Mouse (Mus musculus) c-Kit-positive CD71-negative TER-119-negative erythroid progenitor cells, embryonic 14.5 days (primary cell): ENCODE results near the gene Bcat2.

Experiments
- DNase-seq: peaks from one replicate; pipeline ENCODE4 v3.0.0-alpha.2; 2013; ENCODE audit warnings: low read depth

Gene Bcat2

DNA sequence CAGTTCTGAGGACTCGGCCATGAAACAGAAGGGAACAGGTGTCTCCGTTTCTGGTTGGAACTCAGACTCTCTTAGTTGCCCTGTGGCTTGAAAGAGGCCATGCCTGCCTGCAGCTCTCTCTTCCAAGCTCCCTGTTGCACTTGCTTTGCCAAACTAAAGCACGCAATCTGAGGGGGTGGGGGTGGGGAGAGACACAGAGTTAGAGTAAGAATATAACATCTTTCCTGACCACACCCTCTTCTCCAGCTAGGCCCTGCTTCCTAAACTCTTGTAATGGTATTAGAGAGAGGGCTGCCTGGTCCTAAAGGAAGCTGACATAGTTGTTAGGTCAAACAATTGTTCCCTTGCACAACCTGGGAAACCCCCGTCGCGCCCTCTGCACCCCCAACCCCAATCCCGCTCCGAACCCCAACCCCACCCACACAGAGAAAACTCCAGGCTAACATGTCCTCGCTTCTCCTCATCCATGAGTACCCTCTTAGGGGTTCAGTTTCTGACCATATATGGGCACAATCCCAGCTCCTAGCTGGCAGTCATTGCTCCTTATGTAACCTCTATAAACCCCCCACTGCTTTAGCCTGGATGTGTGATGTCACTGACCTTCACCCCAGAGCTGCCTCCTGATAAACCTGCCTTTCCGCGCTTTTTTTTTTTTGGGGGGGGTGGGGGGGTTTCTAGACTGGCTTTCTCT, 19.0 kb upstream of the Bcat2 start:
- no peak for DNase-seq

DNA sequence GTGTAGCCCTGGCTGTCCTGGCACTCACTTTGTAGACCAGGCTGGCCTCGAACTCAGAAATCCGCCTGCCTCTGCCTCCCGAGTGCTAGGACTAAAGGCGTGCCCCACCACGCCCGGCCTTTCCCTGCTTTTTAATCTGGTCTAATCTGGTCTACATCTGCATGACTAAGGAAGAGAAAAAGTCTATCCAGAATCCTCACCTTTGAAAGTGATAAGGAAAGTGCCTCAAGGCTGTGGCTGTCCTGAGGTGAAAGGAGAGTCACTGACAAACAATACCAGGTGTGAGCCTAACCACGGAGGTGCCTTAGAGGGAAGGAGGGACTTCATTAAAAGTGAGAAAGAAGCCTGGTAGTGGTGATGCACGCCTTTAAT, 18.5 kb upstream of the Bcat2 start:
- DNase-seq: no peak

DNA sequence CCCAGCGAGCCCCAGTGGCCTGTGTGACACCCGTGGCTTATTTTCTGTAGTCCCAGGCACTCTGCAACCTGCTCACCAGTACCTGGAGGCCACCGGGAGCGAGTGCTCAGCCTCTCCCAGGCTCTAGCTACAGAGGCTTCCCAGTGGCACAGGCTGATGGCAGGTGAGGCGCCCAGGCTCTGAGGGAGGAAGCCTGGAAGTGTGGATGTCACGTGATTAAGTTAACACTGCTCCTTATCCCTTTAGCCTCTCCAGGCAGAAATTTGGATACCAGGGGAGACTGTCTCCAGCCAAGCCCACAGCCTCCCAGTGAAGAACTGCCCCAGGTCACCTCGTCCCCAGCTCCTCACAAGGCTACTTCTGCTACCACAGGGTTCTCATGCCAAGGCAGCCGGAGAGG, 16.4 kb upstream of the Bcat2 start:
- DNase-seq: no peak

DNA sequence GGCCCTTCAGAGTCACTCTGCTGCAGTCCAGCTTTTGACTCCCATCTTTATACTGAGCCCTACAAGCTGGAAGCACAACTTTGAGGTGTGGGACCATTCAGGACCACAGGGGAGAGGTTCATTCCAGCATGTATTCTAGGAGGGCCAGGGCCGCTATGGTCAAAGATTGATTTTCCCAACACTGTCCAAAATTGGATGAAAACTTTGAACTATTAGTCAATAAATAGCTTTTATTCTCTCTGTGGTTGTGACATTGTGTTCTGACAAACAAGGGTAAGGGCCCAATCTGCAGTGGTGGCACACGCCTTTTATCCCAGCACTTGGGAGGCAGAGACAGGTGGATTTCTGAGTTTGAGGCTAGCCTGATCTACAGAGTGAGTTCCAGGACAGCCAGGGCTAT, 16.0 kb upstream of the Bcat2 start:
- DNase-seq: no peak

DNA sequence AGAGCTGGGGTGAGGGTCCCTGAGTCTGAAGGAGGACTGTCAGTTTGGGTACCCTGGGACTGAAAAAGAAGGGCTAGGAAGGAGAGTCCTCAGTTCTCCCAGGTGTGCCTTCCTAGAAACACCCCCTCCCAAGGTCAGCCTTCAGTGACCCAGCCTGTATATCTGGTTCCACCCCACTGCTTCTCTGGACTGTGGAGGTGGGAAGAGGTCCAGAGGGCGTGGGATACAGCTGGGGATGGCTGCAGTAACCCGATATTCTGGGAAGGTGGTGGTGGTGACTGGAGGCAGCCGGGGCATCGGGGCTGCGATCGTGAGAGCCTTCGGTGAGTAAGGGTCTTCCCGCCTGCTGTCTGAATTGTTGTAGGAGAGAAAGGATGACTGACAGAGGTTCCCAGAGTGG, 15.2 kb upstream of the Bcat2 start, which contains the start of gene Hsd17b14:
Gene Hsd17b14 (plus strand): TSS at position 150 of the 400 bp plus-strand sequence.
- DNase-seq: no peak

DNA sequence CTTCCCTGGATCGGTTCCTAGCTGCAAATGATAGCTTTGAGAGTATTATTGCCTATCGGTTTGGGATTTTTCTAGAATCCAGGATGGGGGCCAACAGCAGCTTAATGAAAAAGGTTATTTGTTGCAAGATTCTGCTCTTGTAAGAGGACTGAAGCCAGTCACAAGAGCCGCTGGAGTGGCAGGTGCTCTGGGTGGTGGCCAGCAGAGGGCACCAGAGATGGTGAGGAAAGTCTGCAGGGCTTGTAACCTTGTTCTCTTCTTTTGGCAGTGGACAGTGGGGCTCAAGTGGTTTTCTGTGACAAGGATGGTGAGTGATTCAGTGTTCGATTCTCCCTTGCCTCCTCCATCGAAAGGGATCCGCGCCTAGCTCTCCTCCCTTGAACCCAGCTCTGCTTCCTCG, 14.2 kb upstream of the Bcat2 start:
- DNase-seq: no peak

DNA sequence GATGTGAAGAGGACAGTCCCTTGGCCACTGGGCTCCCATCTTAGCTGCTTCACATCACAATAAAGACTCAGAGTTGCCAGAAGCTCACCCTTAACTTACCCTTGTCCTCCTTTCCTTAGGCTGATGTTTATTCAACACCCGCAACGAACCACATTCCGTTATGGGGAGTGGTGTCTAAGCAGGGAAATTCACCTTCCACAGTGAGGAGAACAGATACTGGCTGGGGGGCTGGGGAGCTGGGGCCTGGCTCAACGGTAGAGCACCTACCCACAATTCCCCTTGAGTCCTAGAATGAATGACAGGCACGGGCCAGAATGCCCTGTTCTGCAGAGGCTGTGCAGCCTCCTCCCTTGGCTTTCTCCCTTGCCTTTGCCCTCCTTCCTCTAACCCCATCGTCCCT, 11.0 kb upstream of the Bcat2 start:
- DNase-seq: no peak

DNA sequence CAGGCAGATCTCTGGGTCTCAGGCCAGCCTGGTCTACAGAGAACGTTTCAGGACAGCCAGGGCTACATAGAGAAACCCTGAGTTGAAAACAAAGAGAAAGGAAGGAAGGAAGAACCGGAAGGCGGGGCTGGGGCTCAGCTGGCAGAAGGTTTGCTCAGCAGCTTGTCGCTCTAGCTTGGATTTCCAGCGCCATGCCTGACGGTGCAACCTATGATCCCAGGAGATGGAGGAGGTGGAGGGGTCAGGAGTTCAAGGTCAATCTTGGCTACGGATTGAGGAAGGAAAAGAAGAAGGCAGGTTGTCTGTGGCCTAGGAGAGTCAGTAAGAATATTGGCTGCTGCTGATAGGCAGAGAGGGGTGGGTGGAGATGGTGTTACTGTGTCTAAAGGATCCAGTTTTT, 9.7 kb upstream of the Bcat2 start:
- DNase-seq: no peak

DNA sequence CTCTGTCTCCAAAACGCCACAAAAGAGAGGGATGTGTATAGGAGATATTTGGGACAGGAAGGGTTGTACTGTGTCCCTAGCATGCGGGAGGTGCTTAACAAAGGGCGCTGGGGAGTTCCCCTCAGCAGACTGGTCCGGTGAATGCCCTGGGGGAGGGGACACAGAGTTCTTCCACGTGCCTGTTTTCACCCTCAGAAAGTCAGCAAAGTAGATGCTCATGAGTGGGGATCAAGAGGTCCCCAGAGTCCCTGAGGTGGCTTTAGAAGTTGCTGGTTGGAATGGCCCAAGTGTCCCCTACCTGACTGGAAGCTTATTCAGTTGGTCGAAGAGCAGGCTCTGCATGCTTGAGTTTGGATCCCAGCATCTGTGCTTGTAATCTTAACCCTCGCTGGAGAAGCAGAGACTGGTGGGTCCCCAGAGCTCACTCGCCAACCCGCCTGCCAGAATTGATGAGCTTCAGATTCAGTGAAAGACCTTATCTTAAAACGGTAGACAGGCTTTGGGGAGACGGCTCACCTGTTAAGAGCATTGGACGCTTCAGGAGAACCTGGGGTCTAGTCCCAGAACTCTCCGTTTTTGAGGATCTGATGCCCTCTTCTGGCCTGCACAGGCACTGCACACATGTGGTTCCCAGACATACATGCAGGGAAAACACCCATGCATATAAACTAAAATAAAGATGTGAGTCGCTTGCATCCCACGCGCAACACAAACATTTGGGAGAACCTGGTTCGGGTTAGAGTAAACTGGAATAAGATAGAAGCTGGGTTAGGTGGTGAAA, 8.9 kb upstream of the Bcat2 start:
- DNase-seq: no peak

DNA sequence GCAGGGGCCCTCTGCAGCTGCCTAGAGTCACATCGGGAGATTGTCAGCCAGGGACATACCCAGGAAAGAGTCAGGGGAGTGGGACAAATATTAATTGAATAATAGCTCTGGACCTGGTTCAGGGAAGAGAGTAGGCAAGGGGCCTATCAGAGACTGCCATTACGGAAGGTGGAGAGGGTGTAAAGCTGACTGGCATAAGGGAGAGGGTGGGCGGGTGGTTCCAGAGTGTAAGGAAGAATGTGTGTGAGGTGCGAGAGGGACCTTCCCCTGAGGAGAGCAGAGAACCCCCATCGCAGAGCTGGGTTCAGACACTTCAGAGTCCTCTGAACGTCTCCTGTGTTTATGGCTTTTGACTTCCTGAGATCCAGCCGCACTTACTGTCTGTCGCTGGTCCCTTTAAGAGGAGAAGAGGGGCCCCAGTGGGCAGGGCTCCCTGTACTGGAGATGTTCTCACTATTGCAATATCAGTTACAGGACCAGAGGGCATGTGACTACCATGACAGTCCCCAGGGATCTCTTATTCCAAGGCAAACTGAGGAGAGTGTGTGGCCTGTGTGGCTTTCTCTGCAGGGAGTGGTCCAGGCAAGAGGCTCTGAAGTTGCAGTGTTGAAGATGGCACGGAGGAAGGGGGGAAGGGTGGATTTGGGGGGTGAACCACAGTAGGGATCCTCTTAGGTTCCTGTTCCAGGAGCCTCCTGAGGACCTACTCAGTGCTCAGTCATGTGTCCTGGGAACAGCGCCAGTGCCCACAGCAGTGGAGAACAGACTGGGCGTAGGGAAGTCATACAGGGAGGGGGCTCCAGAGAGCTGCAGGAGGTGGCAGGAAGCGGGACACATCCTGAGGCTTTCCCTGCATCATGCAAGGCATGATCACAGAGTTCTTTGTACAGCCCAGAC, 8.1 kb upstream of the Bcat2 start:
- no peak for DNase-seq

DNA sequence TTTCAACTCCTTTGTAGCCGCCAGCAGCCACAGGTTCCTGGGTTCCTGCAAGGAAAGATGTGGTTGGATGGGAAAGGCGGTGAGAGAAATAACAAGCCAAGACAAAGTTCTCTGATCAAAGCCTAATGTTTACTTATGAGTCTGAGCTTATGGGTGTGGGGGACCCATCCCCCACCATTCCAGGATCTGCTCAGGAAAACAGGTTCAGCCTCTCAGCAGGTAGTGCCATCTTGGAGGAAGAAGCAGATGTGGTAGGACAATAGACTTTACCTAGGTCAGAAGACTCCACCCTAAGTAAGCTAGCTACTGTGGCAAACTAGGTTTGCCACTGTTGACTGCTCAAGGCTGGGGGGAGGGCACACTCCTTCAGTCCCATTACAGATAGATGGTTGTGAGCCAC, 5.1 kb upstream of the Bcat2 start:
- no peak for DNase-seq

DNA sequence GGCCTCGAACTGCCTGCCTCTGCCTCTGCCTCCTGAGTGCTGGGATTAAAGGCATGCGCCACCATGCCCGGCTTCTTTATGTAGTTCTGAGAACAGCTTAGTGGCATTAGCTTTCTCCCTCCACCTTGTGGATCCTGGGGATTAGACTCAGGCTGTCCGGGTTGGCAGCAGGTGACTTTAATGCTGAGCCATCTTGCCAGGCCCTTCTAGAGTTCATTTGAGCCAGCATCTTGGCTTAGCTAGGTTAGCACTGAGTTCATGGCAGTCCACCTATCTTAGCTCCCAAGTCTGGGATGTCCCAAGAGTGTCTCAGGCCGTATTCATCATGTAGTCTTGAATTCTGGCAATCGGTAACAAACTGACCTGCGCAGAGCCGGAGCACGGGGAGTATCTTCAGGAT, 4.5 kb upstream of the Bcat2 start:
- no peak for DNase-seq

DNA sequence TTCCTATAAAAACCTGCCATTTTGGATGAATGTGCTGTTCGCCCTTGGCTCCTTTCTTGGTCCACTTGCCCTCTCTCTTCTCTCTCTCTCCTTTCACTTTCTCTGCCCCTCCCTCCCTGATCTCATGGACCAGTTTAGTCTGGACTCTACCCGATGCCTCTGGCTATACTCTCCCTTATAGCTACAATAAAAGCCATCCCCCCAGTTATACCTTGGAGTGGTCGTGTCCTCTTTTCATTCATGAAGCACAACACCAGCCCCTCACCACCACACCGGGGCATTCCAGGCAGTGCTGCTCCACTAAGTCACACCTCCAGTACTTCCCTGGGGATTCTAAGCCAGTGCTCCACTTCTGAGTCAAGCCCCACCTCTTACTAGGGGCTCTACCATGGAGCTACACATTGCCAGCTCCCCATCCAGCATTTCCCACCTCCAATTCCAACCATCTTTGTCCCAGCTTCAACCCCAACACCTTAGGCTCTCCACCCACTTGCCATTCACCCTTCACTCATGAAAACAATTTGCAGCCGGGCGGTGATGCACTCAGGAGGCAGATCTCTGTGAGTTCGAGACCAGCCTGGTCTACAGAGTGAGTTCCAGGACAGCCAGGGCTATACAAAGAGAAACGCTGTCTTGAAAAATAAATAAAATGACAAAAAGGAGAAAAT, 2.7 kb upstream of the Bcat2 start:
- DNase-seq: no peak

DNA sequence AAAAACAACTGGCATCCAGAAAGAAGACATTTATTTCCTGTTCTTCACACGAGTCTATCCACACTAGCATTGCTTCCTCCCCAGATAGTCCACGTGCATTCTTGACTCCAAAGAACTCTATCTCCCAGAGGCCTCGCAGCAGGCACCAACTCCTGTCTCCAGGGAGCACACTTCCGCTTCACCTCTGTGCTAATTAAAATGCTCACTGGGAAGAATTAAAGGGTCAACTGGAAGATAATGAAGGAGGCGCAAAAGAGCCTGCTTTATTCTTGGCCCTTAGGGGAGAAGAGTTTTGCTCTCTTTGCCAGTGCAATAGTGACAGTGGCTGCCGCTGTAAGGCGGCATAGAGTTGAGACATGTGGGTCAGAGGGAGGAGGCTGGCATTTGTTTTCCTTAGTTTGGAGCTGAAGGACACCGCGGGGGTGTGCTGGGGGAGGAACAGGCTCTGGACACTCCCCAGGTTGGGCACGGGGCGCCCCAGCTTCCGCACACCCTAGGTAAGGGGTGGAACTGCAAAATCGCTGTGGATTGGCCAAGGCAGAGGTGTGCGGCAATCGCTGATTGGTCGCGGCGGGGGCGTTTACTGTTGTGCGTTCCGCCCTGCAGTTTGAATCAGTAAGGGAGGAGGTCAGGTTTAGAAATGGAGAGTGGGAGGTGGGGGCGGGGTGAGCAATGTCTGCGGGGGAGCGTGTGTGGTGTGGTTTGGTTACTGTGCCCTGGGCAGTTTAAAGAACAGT, 2.0 kb upstream of the Bcat2 start:
- DNase-seq: peak; percentile 87

DNA sequence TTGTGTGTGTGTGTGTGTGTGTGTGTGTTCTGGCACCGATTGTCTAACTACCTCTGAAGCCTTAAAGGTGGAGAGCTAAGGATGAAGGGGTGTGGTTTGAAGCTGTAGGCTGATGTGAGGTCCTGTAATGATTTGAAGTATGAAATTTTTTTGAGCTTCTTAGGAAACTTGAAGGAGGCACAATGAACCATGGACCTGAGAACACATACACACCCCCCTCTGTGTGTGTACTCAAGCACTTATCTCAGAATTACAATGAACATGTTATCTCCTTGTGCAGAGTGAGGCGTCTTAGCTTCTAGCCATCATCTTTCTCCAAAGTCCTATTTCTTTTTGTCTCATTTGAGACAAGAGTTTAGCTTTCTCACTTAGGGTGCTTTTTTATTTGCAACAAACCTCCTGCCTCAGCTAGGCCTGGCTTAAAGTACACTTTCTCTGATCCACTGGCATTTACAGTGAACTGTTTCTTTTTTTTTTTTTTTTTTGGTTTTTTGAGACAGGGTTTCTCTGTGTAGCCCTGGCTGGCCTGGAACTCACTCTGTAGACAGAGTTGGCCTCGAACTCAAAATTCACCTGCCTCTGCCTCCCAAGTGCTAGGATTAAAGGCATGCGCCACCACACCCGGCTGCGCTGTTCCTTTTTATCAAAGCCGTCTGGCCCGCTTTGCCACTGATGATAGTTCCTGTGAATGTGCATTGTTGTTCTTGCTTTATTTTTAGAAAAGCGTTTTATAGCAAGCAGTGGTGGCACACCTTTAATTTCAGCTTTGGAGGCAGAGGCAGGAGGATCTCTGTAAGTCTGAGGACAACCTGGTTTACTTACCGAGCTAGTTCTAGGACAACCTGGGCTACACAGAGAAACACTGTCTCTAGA, 1.1 kb upstream of the Bcat2 start:
- DNase-seq: no peak

DNA sequence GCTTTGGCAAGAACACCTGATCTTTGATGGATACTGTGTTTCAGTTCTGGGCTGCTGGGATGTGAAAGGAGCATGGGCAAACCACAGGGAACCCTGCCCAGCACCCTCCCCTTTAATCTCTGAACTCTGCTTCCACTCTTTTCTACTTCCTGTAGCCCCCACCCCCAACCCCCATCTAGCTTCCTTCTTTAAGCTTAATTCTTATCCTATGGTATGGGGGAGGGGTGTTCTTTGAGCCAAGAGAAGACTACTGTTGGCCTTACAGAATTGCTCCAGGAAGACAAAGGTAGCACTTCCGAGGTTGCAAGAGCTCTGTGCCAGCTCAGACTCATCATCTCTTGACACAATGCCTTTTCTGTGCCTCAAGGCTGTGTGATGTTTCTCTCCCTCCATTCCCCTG, 2.0 kb downstream of the Bcat2 start:
- DNase-seq: no peak

DNA sequence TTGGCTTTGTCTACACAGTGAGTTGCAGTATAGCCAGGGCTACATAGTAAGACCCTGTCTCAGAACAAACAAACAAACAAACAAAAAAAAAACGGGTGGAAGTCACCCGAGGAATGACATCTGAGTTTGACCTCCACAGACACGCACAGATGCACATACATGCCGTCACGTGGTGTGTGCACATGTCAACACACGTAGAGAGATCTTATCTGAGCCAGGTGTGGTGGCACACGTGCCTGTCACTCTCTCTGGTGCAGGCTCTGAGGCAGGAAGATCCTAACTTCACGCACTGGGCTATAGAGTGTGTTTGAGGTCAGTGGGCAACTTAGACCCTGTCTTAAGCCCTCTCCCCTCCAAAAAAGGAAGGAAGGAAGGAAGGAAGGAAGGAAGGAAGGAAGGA, 4.0 kb downstream of the Bcat2 start:
- DNase-seq: no peak

DNA sequence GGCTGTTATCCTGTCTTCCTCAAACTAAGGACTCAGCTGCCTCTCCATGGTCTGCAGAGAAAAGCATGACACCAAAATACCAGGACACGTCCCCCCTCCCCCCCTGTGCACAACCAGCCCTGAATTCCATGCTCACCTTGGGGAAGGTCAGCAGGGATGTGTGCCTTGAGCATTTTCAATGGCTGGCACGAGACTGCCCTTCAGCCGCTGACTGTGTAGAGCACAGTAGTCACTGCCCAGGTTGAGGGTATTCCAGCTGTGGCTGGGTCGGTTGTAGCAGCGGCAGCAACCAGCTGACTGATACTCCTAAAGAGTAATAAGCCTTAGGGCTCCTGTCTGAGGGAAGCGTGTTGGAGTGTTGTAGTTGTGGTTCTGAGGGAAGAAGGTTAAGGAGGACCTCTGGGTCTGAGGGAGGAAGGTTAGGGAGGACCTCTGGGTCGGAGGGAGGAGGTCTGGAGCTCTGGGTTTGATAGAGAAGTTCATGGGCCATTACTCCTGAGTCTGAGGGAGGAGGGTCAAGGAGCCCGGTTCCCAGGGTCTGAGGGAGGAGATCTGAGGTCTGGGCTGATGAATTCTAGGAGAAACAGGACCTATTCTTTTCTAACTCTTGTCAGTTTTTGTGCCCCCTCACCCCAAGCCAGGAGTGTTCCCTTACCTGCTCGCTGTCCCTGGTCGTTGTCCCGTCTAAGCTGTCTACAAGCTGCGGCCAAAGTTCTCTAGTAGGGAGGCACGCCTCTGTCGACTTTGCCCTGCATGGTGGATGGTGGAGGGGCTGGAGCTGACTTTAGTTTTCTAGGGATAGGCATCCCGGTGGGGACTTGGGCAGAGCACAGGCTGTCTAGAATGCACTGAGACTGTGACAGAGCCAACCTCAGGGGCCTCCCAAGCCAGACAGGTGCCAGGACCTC, 4.8 kb downstream of the Bcat2 start:
- DNase-seq: no peak

DNA sequence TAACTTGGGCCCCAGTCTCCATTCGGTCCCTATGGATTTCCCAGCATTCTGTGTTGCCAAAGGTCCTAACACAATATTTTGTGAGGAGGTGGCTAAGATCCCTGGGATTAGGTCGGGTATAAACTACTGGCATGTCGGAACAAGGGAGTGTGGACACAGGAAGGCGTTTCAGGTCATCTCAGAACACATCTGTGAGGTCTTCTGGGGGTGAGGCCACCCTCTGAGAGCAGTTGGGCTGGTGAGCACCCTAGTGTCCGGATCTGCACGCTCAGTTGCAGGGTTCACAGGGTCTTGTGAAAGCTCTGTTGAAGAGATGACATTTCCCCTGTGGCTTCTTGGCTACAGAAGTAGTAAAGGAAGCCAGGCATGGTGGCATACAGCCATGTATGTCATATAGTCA, 16.0 kb downstream of the Bcat2 start:
- no peak for DNase-seq
